Mouse (Mus musculus) E14TG2a.4 (cell line): ENCODE measurements around the gene Uap1l1.

Experiments used
- CTCF ChIP-seq: conservative IDR thresholded peaks from 2 replicates; pipeline ENCODE4 v1.5.1; 2014; ENCODE audit warnings: low read length
- NANOG ChIP-seq: IDR thresholded peaks from 2 replicates; pipeline ENCODE4 v1.6.1; 2014; ENCODE audit warnings: borderline replicate concordance, low read length, mixed read lengths
- POU5F1 ChIP-seq: IDR thresholded peaks from 2 replicates; pipeline ENCODE4 v1.6.1; 2014; ENCODE audit warnings: low read length, borderline replicate concordance

DNA sequence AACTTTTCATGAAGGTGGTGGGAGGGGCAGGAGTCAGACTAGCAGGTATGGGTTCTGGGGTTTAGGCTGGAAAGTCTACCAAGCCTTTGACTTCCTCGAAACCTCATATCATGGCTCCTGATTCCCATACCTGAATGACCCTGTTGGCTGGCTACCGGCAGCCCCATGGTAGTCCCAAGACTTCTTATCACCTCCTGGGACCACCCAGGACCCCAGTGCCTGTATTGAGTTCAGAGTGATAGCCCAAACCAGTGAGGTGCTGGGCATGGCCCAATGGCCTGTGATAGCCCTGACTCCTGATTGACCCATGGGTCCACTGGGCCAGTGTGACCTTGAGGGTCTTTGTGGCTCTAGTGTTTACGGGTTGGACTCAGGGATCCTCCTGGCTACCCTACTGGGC lies 14.8 kb downstream of the Uap1l1 start:
- TF ChIP-seq CTCF = no peak
- TF ChIP-seq POU5F1 = no peak
- TF ChIP-seq NANOG = no peak
